Mouse (Mus musculus): ENCODE data around the gene Dis3. TPM values are rescaled to one million over a fixed set of nuclear protein-coding genes. Genes with fewer than 3 reads are reported as not detected.
A peak's percentile ranks its signal among the peaks of the same experiment; 100 is the strongest.

Dis3 gene
- polyA plus RNA-seq, 1 experiment = 12.3 TPM

DNA sequence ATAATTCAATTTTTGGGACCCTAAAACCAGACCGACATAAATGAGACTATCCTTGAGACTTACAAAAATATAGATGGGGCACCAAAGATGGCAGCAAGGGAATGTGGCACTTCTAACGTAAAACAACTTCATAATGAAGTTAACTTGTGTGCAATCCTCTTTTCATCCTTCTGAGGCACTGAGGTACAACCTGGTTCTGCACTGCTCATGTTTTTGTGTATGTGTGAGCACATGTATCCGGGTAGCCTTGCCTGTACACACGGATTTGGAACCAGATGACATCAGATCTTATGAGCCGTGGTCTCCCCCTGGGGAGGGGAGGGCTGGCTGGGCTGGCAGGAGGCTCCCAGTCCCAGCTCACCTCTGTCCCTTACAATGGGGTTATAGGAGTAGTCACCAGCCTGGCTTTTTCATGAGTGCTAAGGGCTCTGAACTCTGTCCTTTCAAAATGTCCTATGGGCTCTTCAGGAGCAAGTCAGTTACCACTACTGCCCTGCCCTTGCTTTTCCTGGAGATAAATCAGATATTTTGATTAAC, 68.2 kb downstream of the Dis3 start:
- Histone ChIP-seq H3K27me3 (ENCODE audit: control insufficient read depth, insufficient read depth, insufficient read length) (no peaks in the 10 kb centered on the region), H3K4me3 (no peak overlapping the region), H3ac (ENCODE audit: control insufficient read depth, insufficient read length) (no peak overlapping the region), H3K4me2 (ENCODE audit: low read depth) (no peak overlapping the region), H3K36me3 (ENCODE audit: control insufficient read depth, insufficient read depth) (peaks cover 6% of the 10 kb centered on the region), H3K79me2 (ENCODE audit: control insufficient read depth, insufficient read depth) (peaks cover 3% of the 10 kb centered on the region)
- TF ChIP-seq MAX (IDR thresholded peaks at IDR 0.05; ENCODE audit: low read depth) = no peak
- TF ChIP-seq POLR2AphosphoS2 (IDR thresholded peaks at IDR 0.05; ENCODE audit: insufficient read length, low read depth) = peak; percentile 8

DNA sequence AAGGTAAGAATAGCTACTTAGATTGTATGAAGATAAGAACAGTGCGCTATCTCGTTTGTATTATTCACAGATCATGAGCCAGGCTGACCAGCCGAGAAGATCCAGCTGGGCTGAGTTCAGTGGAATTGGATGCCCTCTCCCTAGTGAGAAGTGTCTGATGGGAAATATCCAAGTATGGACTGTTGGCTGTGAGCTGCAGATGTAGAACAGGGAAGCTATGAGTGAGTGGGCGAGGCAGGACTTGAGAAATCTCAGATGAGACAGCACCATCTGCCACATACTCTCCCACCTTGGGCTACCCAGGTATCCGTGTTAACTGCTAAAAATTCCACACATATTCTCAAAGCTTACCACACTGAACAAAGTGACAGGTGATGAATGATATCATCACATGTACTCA, 69.6 kb downstream of the Dis3 start:
- Histone ChIP-seq H3K79me2 (ENCODE audit: control insufficient read depth, insufficient read depth) (no peaks in the 10 kb centered on the region), H3K27me3 (ENCODE audit: control insufficient read depth, insufficient read depth, insufficient read length) (no peaks in the 10 kb centered on the region), H3ac (ENCODE audit: control insufficient read depth, insufficient read length) (no peak overlapping the region), H3K36me3 (ENCODE audit: control insufficient read depth, insufficient read depth) (no peaks in the 10 kb centered on the region), H3K4me3 (no peak overlapping the region), H3K4me2 (ENCODE audit: low read depth) (no peak overlapping the region)
- TF ChIP-seq REST (IDR thresholded peaks at IDR 0.05; ENCODE audit: insufficient read depth, insufficient read length) (no peak), USF1 (IDR thresholded peaks at IDR 0.05; ENCODE audit: low read depth) (no peak), TCF3 (IDR thresholded peaks at IDR 0.05; ENCODE audit: insufficient read length, low read depth) (no peak), POLR2AphosphoS2 (IDR thresholded peaks at IDR 0.05; ENCODE audit: insufficient read length, low read depth) (peak; percentile 41)

Other genes starting within 250 kb of the Dis3 start
- gene Rpl36a-ps1, start 105.5 kb downstream of the Dis3 start, polyA plus RNA-seq (2012; fragmentation: generic; extraction: Trizol) = 12.9 TPM
- 11.2 TPM for gene Mzt1, start 53.6 kb downstream of the Dis3 start, polyA plus RNA-seq (2012; fragmentation: generic; extraction: Trizol)
- 4.3 TPM for gene Bora, start 53.5 kb downstream of the Dis3 start, polyA plus RNA-seq (2012; fragmentation: generic; extraction: Trizol)
- 2.5 TPM for gene Pibf1, start 346 bp downstream of the Dis3 start, polyA plus RNA-seq (2012; fragmentation: generic; extraction: Trizol)
- gene Klf5, start 198.9 kb upstream of the Dis3 start, polyA plus RNA-seq (2012; fragmentation: generic; extraction: Trizol) = 52.0 TPM

Measured in myocyte (in vitro differentiated cells).